Mouse (Mus musculus): ENCODE data around the gene Batf2. TPM values are rescaled to one million over a fixed set of nuclear protein-coding genes. Genes with fewer than 3 reads are reported as not detected.

Batf2 gene
- 0.08 TPM for polyA plus RNA-seq (2021)

DNA sequence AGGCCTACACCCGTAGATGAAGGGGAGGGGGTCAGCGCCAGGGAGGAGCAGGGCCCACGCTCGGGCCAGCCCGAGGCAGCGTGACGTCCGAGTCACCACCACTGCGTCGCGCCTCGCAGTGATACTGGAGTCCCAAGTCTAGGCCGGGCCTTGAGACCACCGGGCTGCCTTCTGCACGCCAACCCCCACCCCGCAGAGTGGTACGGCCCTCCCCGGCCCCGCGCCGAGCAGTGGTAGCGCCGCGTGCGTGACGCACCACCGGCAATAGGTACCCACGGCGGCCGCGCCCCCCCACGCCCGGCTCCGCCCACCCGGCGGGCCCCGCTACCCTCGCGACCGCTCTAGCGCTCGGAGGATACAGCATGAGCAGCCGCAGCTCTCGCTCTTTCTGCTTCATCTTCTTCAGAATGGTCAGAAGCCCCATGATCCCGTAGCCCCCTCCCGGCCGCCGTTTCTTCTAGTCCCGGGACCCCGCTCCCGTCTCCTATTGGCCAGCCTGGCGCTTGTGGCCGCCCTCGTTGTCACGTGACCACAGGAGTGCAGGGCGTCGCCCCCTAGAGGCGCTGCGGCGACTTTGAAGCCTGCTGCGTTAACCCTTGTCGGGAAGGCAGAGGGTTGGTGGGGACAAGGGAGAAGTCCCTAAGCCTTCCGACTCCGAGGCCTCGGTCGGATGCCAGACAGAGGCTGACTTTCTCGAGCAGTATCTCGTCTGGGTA, at the start of gene Batf2:
Batf2 (plus strand) TSS at position 306 of the 716 bp plus-strand sequence.
- ATAC-seq (peak; percentile 48), DNase-seq (ENCODE audit: low read depth, low spot score) (peak; percentile 83)
- ChIA-PET CTCF (interaction anchor here (0.8 to 2.6 kb wide), 17 partner anchors 9 to 194 kb away, joined by 3 to 19 read pairs (median 4); partner anchors contain the start of genes Gpha2, Men1, Ppp2r5b and Snx15), POLR2A (interaction anchor here (0.8 to 2.5 kb wide), 3 partner anchors 13 to 94 kb away, joined by 4 to 16 read pairs (median 4); partner anchors contain the start of genes Ppp2r5b and Snx15)
- TF ChIP-seq CTCF (IDR thresholded peaks at IDR 0.05): no peak
- in situ Hi-C loops (cut with MboI; ENCODE audit: low pct_unique_long_range_greater_than_20kb): no loop called here
- H3K27me3 ChIP-seq: no peaks in the 10 kb centered on the region

DNA sequence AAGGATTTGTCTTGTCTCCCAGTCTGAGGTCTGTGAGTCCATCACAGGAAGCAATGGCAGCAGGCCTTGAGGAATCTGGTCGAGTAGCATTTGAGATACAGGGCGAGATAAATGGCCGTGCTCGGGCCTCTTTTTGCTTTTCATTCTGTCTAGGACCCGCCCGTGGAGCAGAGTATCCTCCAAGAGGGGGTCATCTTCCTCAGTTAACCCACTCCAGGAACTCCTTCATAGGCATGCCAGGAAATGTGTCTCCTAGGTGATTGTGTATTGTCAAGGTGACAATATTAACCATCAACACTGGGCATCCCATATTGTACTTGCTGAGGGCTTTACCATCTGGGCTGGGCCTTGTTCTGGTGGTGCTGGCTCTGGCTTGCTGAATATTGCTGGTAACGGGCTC, 46.7 kb upstream of the Batf2 start, which contains the start of gene AC131692.1:
AC131692.1 (plus strand) TSS at position 301 of the 400 bp plus-strand sequence.
- DNase-seq (ENCODE audit: low read depth, low spot score) (no peak), ATAC-seq (no peak)
- in situ Hi-C loops (cut with MboI; ENCODE audit: low pct_unique_long_range_greater_than_20kb): no loop called here
- H3K27me3 ChIP-seq: no peaks in the 10 kb centered on the region
- TF ChIP-seq CTCF (IDR thresholded peaks at IDR 0.05): no peak
- ChIA-PET POLR2A (no interaction called here), CTCF (no interaction called here)

DNA sequence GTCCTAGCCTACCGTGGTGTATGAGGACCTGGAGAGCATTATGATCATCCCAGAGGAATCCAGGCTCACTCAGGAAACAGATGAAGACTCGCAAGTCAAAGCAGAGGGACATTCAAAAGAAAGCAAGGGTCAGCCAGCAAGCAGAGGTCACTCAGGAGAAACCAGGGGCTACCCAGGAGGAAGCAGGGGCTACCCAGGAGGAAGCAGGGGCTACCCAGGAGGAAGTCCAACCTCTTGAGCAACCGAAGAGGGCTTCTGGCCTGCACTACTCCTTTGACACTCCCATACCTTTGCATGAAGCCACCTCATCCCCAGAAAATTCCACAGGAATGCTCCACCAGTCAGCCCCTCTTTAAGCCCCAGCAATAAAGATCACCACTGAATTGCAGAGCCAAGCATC, 42.9 kb upstream of the Batf2 start:
- DNase-seq (ENCODE audit: low read depth, low spot score): no peak
- in situ Hi-C loops (cut with MboI; ENCODE audit: low pct_unique_long_range_greater_than_20kb): no loop called here
- CTCF ChIA-PET: no interaction called here
- no peak for ATAC-seq
- POLR2A ChIA-PET: interaction anchor here (0.7 kb wide), 1 partner anchor 37 kb away, joined by 3 read pairs; no protein-coding TSS in a partner anchor
- H3K27me3 ChIP-seq: no peaks in the 10 kb centered on the region
- no peak for TF ChIP-seq CTCF (IDR thresholded peaks at IDR 0.05)

DNA sequence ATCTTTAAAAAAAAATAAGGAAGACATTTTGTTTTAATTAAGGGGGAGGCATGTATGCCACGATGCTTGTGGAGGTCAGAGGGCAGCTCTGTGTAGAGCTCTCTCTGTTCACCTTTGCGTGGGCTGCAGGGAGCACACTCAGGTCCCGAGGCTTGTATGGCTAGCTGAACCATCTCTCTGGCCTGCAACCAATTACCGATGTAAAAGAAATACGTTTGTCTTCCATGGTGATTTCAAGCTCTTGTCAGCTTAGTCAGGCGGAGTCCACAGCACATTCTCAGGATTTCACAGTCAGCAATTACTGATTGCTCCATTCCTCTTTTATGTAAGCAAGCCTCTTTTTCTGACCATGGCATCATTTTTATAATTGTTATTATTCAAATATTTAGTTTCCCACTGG, 39.6 kb upstream of the Batf2 start:
- ChIA-PET POLR2A (no interaction called here), CTCF (no interaction called here)
- no peak for ATAC-seq
- H3K27me3 ChIP-seq: no peaks in the 10 kb centered on the region
- DNase-seq (ENCODE audit: low read depth, low spot score): no peak
- no peak for TF ChIP-seq CTCF (IDR thresholded peaks at IDR 0.05)
- in situ Hi-C loops (cut with MboI; ENCODE audit: low pct_unique_long_range_greater_than_20kb): no loop called here

DNA sequence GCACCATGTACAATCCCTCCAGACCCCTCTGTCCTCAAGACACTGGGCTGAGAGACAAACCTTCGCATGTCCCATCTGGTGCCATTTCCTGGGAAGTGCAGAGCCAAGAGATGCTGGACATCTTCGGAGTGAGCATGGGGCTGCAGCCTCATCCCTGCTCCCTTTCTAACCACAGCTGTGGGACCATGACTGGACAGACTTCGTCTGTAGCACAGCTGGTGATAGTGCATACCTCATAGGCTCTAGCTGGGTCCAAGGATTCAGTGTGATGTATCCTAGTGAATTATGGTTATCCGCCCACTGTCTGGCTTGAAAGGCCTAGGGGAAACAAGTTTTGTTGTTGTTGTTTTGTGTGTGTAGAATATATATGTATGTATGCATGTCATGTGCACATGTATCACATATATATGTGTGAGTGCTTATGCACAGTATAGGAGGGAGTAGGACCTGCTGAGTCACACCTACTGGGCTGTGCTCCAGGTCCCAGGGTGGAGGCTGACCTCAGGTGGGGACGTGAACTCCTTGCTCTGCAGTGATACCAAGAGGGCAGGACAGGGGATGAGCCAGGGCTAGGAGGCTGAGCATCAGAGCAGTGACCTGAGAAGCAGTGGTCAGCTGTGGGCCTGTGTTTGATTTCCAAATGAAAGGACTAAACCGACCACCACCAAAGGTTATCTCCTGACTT, 38.5 kb upstream of the Batf2 start:
- no peak for ATAC-seq
- no peaks in the 10 kb centered on the region for H3K27me3 ChIP-seq
- ChIA-PET CTCF (interaction anchor here (1.1 to 1.3 kb wide), 2 partner anchors 11 to 127 kb away, joined by 3 to 4 read pairs; no protein-coding TSS in a partner anchor), POLR2A (no interaction called here)
- in situ Hi-C loops (cut with MboI; ENCODE audit: low pct_unique_long_range_greater_than_20kb): no loop called here
- DNase-seq (ENCODE audit: low read depth, low spot score): no peak
- no peak for TF ChIP-seq CTCF (IDR thresholded peaks at IDR 0.05)

DNA sequence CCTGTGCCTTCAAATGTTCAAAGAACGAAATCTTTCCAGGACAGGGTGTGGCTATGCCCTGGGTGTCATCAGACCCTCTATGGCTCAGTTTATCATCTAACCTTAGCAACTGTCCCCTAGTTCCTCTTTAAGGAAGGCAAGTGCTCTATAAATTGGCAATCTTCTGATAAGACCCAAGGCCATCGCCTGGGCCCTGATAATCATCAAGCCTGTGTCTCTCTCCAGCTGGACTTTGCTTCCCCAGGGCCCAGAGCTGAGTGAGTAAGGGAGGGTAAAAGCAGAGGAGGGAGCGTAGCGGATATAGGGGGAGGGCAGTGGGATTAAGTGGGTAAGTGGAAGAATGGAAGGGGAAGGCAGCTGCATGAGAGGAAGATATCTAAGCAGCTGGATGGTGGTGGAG, 36.3 kb upstream of the Batf2 start:
- DNase-seq (ENCODE audit: low read depth, low spot score) (no peak), ATAC-seq (no peak)
- in situ Hi-C loops (cut with MboI; ENCODE audit: low pct_unique_long_range_greater_than_20kb): no loop called here
- no peak for TF ChIP-seq CTCF (IDR thresholded peaks at IDR 0.05)
- CTCF ChIA-PET: interaction anchor here (1.1 kb wide), 1 partner anchor 9 kb away, joined by 4 read pairs; no protein-coding TSS in a partner anchor
- no peaks in the 10 kb centered on the region for H3K27me3 ChIP-seq
- POLR2A ChIA-PET: no interaction called here

DNA sequence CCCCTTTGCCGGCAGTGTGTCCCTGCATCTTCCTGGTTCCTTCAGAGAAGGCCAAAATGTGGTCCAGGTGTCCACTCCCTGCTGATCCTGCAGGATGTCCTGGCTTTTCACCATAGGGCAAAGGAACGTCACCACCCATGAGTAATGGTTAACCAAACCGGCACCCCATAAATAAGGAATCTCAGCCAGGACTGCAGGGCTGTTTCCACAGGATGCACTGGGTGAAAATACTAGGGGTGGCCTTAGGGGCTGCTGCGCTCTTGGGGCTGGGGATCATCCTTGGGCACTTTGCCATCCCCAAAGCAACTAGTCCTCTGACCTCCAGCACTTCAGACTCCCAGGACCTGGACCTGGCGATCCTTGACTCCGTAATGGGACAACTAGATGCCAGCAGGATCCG, 35.2 kb upstream of the Batf2 start, which contains the start of gene Naaladl1:
Naaladl1 (plus strand) TSS at position 197 of the 400 bp plus-strand sequence.
- in situ Hi-C loops (cut with MboI; ENCODE audit: low pct_unique_long_range_greater_than_20kb): no loop called here
- DNase-seq (ENCODE audit: low read depth, low spot score) (no peak), ATAC-seq (no peak)
- ChIA-PET POLR2A (no interaction called here), CTCF (interaction anchor here (0.6 kb wide), 1 partner anchor 10 kb away, joined by 3 read pairs; no protein-coding TSS in a partner anchor)
- no peak for TF ChIP-seq CTCF (IDR thresholded peaks at IDR 0.05)
- no peaks in the 10 kb centered on the region for H3K27me3 ChIP-seq

DNA sequence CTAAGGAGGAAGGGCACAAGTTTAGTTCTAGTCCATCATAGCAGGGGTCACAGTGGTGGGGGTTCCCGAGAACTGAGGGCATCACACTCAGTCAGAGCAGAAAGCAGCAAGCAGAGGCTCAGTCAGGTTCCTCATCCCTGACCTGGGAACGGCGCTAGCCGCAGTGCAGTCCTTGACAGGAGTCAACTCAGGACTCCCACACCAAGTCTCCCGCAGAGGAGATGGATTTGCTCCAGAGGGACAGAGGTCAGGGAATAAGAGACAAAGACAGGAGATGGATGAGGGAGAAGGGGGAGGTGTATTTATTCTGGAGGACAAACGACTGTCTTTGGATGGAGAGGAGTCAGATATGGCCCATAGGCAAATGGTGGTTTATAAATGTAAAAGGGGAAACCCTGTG, 27.7 kb upstream of the Batf2 start:
- in situ Hi-C loops (cut with MboI; ENCODE audit: low pct_unique_long_range_greater_than_20kb): no loop called here
- ChIA-PET POLR2A (no interaction called here), CTCF (no interaction called here)
- DNase-seq (ENCODE audit: low read depth, low spot score) (no peak), ATAC-seq (no peak)
- H3K27me3 ChIP-seq: no peaks in the 10 kb centered on the region
- TF ChIP-seq CTCF (IDR thresholded peaks at IDR 0.05): no peak

DNA sequence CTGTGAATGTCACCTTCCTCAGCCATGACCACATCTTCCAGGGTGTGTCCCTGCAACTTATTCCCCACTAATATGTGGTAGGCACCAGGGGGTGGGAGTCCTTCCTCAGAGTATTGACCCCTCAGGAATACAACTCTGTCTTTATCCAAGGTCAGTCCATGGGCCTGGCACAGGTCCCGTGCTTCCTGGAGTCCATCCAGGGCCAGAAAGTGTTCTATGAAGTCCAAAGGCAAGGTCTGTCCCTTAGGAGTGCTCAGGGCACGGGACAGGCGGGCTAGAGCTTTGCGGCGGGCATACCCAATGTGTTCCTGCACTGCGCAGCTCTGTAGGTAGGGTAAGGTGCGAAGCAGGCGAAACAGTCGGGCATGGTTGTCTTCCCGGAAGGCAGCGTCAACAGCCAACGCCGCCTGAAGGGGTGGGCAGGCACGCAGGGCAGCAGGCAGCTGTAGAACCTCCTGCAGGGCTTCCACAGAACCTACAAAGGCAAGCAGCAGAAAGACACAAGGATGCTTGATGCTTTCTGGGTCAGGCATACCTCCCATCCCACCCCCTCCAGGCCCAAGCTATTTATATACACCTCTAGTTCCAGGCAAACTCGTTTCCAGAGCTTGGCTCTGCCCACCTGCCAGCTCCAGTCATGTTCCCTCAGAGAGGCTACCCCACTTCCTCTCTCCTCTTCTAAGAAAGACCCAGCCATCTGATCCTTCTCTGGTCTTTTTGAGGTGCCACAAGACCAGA, 24.5 kb upstream of the Batf2 start:
- DNase-seq (ENCODE audit: low read depth, low spot score) (no peak), ATAC-seq (no peak)
- no peak for TF ChIP-seq CTCF (IDR thresholded peaks at IDR 0.05)
- in situ Hi-C loops (cut with MboI; ENCODE audit: low pct_unique_long_range_greater_than_20kb): no loop called here
- POLR2A ChIA-PET: interaction anchor here (1.0 kb wide), 1 partner anchor 247 kb away, joined by 4 read pairs; no protein-coding TSS in a partner anchor
- no peaks in the 10 kb centered on the region for H3K27me3 ChIP-seq
- CTCF ChIA-PET: interaction anchor here (0.6 to 2.3 kb wide), 2 partner anchors 10 to 49 kb away, joined by 3 to 7 read pairs; no protein-coding TSS in a partner anchor

DNA sequence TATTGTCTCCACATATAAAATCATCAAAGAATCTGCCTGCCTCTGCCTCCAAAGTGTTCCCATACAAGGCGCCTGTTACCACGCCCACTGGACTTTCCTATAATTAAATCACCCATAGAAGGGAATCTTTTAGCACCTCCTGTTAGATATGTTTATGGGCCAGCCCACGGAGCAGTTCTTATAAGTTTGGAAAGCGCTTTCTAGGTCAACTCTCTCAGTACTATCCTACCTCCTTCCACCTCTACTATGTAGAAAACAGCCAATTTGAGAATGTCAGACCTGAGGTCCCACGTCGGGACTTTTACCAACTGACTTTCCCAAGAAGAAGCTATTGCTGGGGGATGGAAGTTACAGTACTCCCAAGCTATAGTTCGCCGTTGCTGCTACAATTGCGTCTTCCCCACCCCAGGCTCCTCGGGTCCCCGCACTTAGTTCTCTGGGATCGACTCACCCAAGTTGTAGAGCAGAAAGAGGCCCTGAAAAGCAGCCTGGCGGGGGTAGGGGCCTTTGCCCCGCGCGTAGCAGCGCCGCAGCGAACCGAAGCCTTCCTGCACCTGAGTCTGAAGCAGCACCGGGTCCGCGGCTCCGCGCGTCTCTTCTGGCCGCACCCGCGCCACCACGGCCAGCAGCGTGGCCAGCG, 23.3 kb upstream of the Batf2 start:
- no peaks in the 10 kb centered on the region for H3K27me3 ChIP-seq
- peak; percentile 23 for ATAC-seq
- no peak for TF ChIP-seq CTCF (IDR thresholded peaks at IDR 0.05)

More for the DNA sequence above, 23.3 kb upstream of the Batf2 start:
- ChIA-PET POLR2A (interaction anchor here (1.0 to 1.5 kb wide), 4 partner anchors 10 to 71 kb away, joined by 3 to 5 read pairs (median 3); partner anchors contain the start of genes Syvn1 and Vps51), CTCF (no interaction called here)
- in situ Hi-C loops (cut with MboI; ENCODE audit: low pct_unique_long_range_greater_than_20kb): no loop called here
- DNase-seq (ENCODE audit: low read depth, low spot score): no peak
